Mouse (Mus musculus) bone marrow macrophage, adult 2 months (primary cell): ENCODE measurements around the gene Ppm1f. TPM values are rescaled to one million over a fixed set of nuclear protein-coding genes. Genes with fewer than 3 reads are reported as not detected.
"Not testable (repeated sequence)": the region's sequence is repeated elsewhere in the genome, so short reads cannot be mapped to it uniquely, and the experiment has no call there.

Experiments used
- H3K27ac ChIP-seq: 2 replicates; pipeline ENCODE4 v1.5.1; 2012; ENCODE audit warnings: low read depth, low read length; ENCODE audit not compliant: insufficient read depth
- H3K4me1 ChIP-seq: 2 replicates; pipeline ENCODE4 v1.6.1; 2012; ENCODE audit warnings: low read length; ENCODE audit not compliant: control insufficient read depth, insufficient read depth
- H3K4me3 ChIP-seq: 2 replicates; pipeline ENCODE4 v1.5.1; 2012; ENCODE audit warnings: mild to moderate bottlenecking, low read length, moderate library complexity; ENCODE audit not compliant: insufficient read depth
- CTCF ChIP-seq: IDR thresholded peaks from 2 replicates; pipeline ENCODE4 v1.5.1; 2012; ENCODE audit warnings: low read depth, mild to moderate bottlenecking, low read length, moderate library complexity
- POLR2A ChIP-seq: IDR thresholded peaks from 2 replicates; pipeline ENCODE4 v1.6.1; 2012; ENCODE audit warnings: mild to moderate bottlenecking, low read depth, low read length, borderline replicate concordance
- polyA plus RNA-seq: library from polyadenylated mRNA; stranded (reverse); fragments of >200 nt; gene quantifications from 2 replicates; pipeline ENCODE4 v1.2.4, GENCODE M21; 2012; ENCODE audit not compliant: missing spikeins, insufficient read depth, insufficient read length

Gene Ppm1f
- polyA plus RNA-seq, 1 experiment = 9.1 TPM

- no peak overlapping the region for H3K27ac ChIP-seq
- no peak overlapping the region for H3K4me3 ChIP-seq
- peaks cover 9% of the 10 kb centered on the region for H3K4me1 ChIP-seq
- TF ChIP-seq POLR2A (no peak), CTCF (no peak)
These were observed 11.5 kb downstream of the Ppm1f start for GRCm38 (mm10) chr16:16907799-16908198.

- H3K27ac ChIP-seq = no peak overlapping the region
These were observed 15.7 kb downstream of the Ppm1f start for GRCm38 (mm10) chr16:16911641-16912597.

GRCm38 (mm10) chr16:16913440-16913839 lies 17.2 kb downstream of the Ppm1f start:
- H3K4me1 ChIP-seq = no peaks in the 10 kb centered on the region
- H3K27ac ChIP-seq = no peak overlapping the region
- TF ChIP-seq POLR2A = no peak
- TF ChIP-seq CTCF = no peak
- H3K4me3 ChIP-seq = no peak overlapping the region

More at GRCm38 (mm10) chr16:16911641-16912597, 15.7 kb downstream of the Ppm1f start:
- H3K4me1 ChIP-seq = peaks cover 4% of the 10 kb centered on the region
- no peak overlapping the region for H3K4me3 ChIP-seq
- peak; percentile 59 for TF ChIP-seq CTCF
- TF ChIP-seq POLR2A = no peak

- TF ChIP-seq CTCF (no peak), POLR2A (no peak)
- Histone ChIP-seq H3K4me3 (no peak overlapping the region), H3K4me1 (peaks cover 8% of the 10 kb centered on the region), H3K27ac (no peak overlapping the region)
These were observed 22.3 kb downstream of the Ppm1f start for GRCm38 (mm10) chr16:16918441-16919117.

DNA sequence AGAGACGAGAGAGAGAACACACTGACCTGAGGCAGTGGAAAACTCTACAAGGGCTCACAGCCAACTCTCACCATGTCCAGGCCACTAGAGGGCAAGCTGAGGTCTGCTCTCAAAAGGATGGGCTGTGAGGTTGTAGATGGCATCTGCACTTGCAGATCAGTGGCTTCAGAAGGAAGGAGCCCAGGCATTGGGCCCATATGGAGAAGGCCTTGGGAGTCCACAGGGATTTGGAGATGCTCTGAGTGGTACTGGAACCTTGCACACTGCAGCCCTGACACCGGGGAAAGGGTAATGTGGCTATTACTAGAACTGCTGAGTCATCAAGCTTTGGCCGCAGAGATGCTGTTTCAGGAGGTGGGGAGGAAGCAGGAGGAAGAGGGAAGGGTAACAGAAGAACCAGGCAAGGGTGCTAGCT lies 24.8 kb downstream of the Ppm1f start:
- Histone ChIP-seq H3K4me1 (peaks cover 8% of the 10 kb centered on the region), H3K27ac (no peak overlapping the region), H3K4me3 (no peak overlapping the region)
- TF ChIP-seq POLR2A = no peak
- peak; percentile 43; the same call in 1 of the 2 replicates for TF ChIP-seq CTCF

DNA sequence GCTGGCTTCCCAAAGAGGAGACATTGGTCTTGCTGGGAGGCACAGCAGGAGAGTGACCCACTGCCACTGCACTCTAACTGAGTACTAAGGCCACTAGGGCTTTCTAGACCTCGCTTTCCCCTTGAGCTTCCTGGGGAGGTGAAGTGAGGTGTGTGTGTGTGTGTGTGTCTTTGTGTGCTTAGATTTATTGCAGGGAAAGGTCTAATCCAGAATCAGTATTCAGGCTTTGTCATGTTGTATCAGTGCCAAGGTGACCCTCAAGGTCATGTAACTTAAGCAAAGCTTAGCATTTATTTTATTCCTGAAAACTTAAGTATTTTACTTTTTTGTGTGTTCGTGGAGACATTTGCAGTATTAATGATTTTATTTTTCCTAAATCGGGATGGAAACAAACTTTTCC lies 28.2 kb downstream of the Ppm1f start:
- Histone ChIP-seq H3K27ac (no peak overlapping the region), H3K4me3 (no peak overlapping the region), H3K4me1 (peaks cover 8% of the 10 kb centered on the region)
- no peak for TF ChIP-seq CTCF

- peaks cover 2% of the 10 kb centered on the region for H3K4me1 ChIP-seq
- no peak overlapping the region for H3K27ac ChIP-seq
- no peak for TF ChIP-seq CTCF
- no peak for TF ChIP-seq POLR2A
- no peak overlapping the region for H3K4me3 ChIP-seq
These were observed 30.3 kb downstream of the Ppm1f start for GRCm38 (mm10) chr16:16926536-16926935.

GRCm38 (mm10) chr16:16928908-16929307 lies 32.6 kb downstream of the Ppm1f start:
- H3K4me1 ChIP-seq, H3K4me3 ChIP-seq, H3K27ac ChIP-seq: not testable (repeated sequence)

- TF ChIP-seq CTCF = no peak
- TF ChIP-seq POLR2A = no peak
These were observed 34.1 kb downstream of the Ppm1f start for GRCm38 (mm10) chr16:16930326-16930725.

DNA sequence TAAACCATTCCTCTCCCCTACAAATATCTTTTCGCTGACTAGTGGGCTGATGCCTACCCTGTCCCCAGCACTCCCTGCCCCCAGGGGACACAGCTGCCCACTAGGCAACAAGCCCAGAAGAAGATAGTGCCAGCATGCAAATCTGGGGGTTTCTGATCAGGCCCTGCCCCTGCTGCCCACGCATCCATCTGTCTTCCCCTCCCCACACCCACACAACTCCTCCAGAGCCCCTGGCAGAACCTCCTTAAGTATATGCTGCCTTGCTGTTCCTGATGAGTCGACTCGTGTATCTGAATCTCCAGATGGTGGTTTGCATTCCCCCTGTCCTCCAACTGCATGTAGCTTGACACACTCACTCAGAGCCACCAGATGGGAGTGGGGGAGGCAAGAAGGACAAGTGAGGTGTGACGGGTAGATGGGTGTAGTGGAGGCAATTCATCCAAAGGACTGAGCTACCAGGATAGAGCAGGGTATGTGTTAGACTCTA lies 34.6 kb downstream of the Ppm1f start:
- Histone ChIP-seq H3K4me3 (no peak overlapping the region), H3K4me1 (no peaks in the 10 kb centered on the region), H3K27ac (no peak overlapping the region)
- TF ChIP-seq CTCF = no peak
- no peak for TF ChIP-seq POLR2A

More at GRCm38 (mm10) chr16:16930326-16930725, 34.1 kb downstream of the Ppm1f start:
- no peaks in the 10 kb centered on the region for H3K4me1 ChIP-seq
- H3K4me3 ChIP-seq = no peak overlapping the region
- H3K27ac ChIP-seq = no peak overlapping the region
